Mouse (Mus musculus) spleen, adult 2 months (tissue): Measurements from ENCODE around the gene 5830473C10Rik. TPM values are rescaled to one million over a fixed set of nuclear protein-coding genes. Genes with fewer than 3 reads are reported as not detected.
"Not testable (repeated sequence)": the region's sequence is repeated elsewhere in the genome, so short reads cannot be mapped to it uniquely, and the experiment has no call there.

ENCODE experiments used
- DNase-seq, 2 experiments: peaks; one replicate each; pipeline versions ENCODE4 v3.0.0 to v3.0.0-alpha.2; 2012 to 2021; ENCODE audit warnings: low spot score in 2 of 2, low read depth in 1 of 2
- H3K27ac ChIP-seq: fragments of 200-500 bp; 2 replicates; pipeline ENCODE4 v1.5.1; 2012; ENCODE audit warnings: low read length, inconsistent platforms; ENCODE audit not compliant: insufficient read depth
- H3K27me3 ChIP-seq: fragments of 200-500 bp; 2 replicates; pipeline ENCODE4 v1.6.1; 2012; ENCODE audit warnings: mild to moderate bottlenecking, moderate library complexity, low read length, inconsistent platforms; ENCODE audit not compliant: control insufficient read depth, insufficient read depth
- H3K36me3 ChIP-seq: fragments of 200-500 bp; 2 replicates; pipeline ENCODE4 v1.6.1; 2012; ENCODE audit warnings: mild to moderate bottlenecking, low read length, inconsistent platforms; ENCODE audit not compliant: control insufficient read depth, insufficient read depth
- H3K4me1 ChIP-seq: fragments of 200-500 bp; 2 replicates; pipeline ENCODE4 v1.6.1; 2011; ENCODE audit warnings: inconsistent platforms; ENCODE audit not compliant: control insufficient read depth, insufficient read depth, insufficient read length
- H3K4me3 ChIP-seq: fragments of 200-500 bp; 2 replicates; pipeline ENCODE4 v1.5.1; 2011; ENCODE audit warnings: mild to moderate bottlenecking, inconsistent platforms; ENCODE audit not compliant: insufficient read depth, insufficient read length; ENCODE audit errors: extremely low read depth
- CTCF ChIP-seq: fragments of 200-500 bp; IDR thresholded peaks from 2 replicates; pipeline ENCODE4 v1.5.1; 2011; ENCODE audit warnings: mild to moderate bottlenecking, inconsistent platforms; ENCODE audit not compliant: insufficient read depth, insufficient read length, insufficient replicate concordance; ENCODE audit errors: extremely low read depth
- POLR2A ChIP-seq: fragments of 200-500 bp; IDR thresholded peaks from 2 replicates; pipeline ENCODE4 v1.6.1; 2011; ENCODE audit warnings: low read depth, low read length, inconsistent platforms
- WGBS: fragments of 180-500 bp; shearing (Covaris S2); methylation state at CpG from one replicate; pipeline ENCODE4 v1.1.7; 2018; 5-methylcytosine and 5-hydroxymethylcytosine counted together
- polyA plus RNA-seq: library from polyadenylated mRNA; depleted of rRNA; stranded (reverse); fragments of >200 nt; gene quantifications from 2 replicates; pipeline ENCODE4 v1.2.3, GENCODE M21; 2012

The 5830473C10Rik gene
- polyA plus RNA-seq, 1 experiment, result not detected

GRCm38 (mm10) chr5:90594945-90595344 lies 34.0 kb downstream of the 5830473C10Rik start:
- WGBS, result 10% methylated on average over 13 of the region's 13 CpGs
- H3K27ac ChIP-seq, result no peak overlapping the region
- DNase-seq, result no peak
- no peaks in the 10 kb centered on the region; the same call in 1 of the 2 replicates for H3K27me3 ChIP-seq
- H3K4me3 ChIP-seq, result no peak overlapping the region
- TF ChIP-seq CTCF (no peak), POLR2A (no peak)
- H3K36me3 ChIP-seq, result no peaks in the 10 kb centered on the region
- no peaks in the 10 kb centered on the region for H3K4me1 ChIP-seq

GRCm38 (mm10) chr5:90596155-90596554 lies 35.2 kb downstream of the 5830473C10Rik start:
- Histone ChIP-seq H3K36me3 (no peaks in the 10 kb centered on the region), H3K4me3 (no peak overlapping the region), H3K27ac (no peak overlapping the region), H3K27me3 (no peaks in the 10 kb centered on the region; the same call in 1 of the 2 replicates), H3K4me1 (no peaks in the 10 kb centered on the region)
- WGBS, result 70% methylated on average over 6 of the region's 6 CpGs
- no peak for TF ChIP-seq CTCF
- TF ChIP-seq POLR2A, result no peak
- no peak for DNase-seq

- Histone ChIP-seq H3K36me3 (no peaks in the 10 kb centered on the region), H3K27me3 (no peaks in the 10 kb centered on the region; the same call in 1 of the 2 replicates), H3K27ac (no peak overlapping the region), H3K4me3 (no peak overlapping the region), H3K4me1 (no peaks in the 10 kb centered on the region)
- TF ChIP-seq CTCF, result peak; percentile 8; the same call in 1 of the 2 replicates
- no peak for TF ChIP-seq POLR2A
- 11% methylated on average over 6 of the region's 6 CpGs for WGBS
- DNase-seq, result peak; percentile 12 to 37
These were observed 40.6 kb downstream of the 5830473C10Rik start for GRCm38 (mm10) chr5:90601469-90601868.

GRCm38 (mm10) chr5:90603407-90603923 lies 42.6 kb downstream of the 5830473C10Rik start:
- Histone ChIP-seq H3K36me3 (no peaks in the 10 kb centered on the region), H3K27me3 (no peaks in the 10 kb centered on the region; the same call in 1 of the 2 replicates), H3K4me3 (no peak overlapping the region), H3K27ac (no peak overlapping the region), H3K4me1 (no peaks in the 10 kb centered on the region)
- no peak for DNase-seq
- TF ChIP-seq CTCF (no peak), POLR2A (no peak)
- 8% methylated on average over 13 of the region's 13 CpGs for WGBS

DNA sequence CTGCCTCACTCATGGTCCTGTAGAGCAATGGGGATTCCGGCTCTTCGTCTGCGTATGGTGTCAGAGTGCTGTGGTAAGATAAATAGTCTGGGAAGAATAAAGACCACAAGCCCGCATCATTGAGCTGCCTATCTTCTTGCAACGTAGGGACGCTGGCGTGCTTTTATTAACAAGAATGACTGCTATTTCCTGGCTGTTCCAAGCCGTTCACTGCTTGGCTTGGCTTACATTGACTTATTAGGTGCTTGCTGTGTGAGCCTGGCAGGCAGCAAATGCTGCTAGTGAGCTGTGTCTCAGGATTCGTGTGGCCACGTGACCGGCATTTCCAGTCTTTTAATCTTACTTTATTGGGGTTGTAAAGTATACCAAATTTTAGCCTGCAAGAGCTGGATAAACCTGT lies 48.0 kb downstream of the 5830473C10Rik start:
- WGBS, result 81% methylated on average over 11 of the region's 11 CpGs
- Histone ChIP-seq H3K27ac (no peak overlapping the region), H3K36me3 (no peaks in the 10 kb centered on the region), H3K4me1 (peaks cover 6% of the 10 kb centered on the region; the same call in 1 of the 2 replicates), H3K27me3 (no peaks in the 10 kb centered on the region), H3K4me3 (no peak overlapping the region)
- TF ChIP-seq CTCF (no peak), POLR2A (no peak)
- no peak for DNase-seq

DNA sequence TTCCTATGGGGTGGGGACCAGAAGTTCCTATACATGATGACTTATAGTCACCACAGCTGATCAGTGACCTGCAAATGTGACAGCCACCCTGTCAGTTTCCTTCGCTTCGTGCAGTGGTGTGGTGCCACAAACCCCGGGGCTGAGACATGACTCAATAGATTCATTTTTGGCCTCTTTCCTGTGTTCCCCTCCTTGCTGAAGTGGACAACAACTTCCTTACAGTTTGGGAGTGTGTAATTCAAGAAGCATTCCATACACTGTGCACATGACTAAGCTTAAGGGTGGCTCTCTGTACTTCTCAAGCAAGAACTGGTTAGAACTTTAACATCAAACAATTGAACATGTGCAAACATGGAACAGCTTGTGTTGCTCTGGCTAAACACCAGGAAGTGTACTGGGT lies 50.5 kb downstream of the 5830473C10Rik start:
- 17% methylated on average over 3 of the region's 3 CpGs for WGBS
- DNase-seq, result peak in 1 of 2 experiments; percentile 14
- no peak for TF ChIP-seq POLR2A
- TF ChIP-seq CTCF, result no peak
- H3K27me3 ChIP-seq, result no peaks in the 10 kb centered on the region
- H3K36me3 ChIP-seq, result no peaks in the 10 kb centered on the region
- H3K27ac ChIP-seq, result peak overlapping the region; percentile 31
- peaks cover 6% of the 10 kb centered on the region; the same call in 1 of the 2 replicates for H3K4me1 ChIP-seq
- no peak overlapping the region for H3K4me3 ChIP-seq

- WGBS, result 40% methylated on average over 6 of the region's 6 CpGs
- Histone ChIP-seq H3K36me3 (no peaks in the 10 kb centered on the region), H3K4me1 (peaks cover 6% of the 10 kb centered on the region; the same call in 1 of the 2 replicates), H3K27me3 (no peaks in the 10 kb centered on the region), H3K4me3 (no peak overlapping the region), H3K27ac (peak overlapping the region; percentile 51)
- peak; percentile 13 to 43 for DNase-seq
- TF ChIP-seq POLR2A (no peak), CTCF (no peak; the same call in 1 of the 2 replicates)
These were observed 51.2 kb downstream of the 5830473C10Rik start for GRCm38 (mm10) chr5:90611996-90612611.

- not testable (repeated sequence) for H3K4me3 ChIP-seq, DNase-seq, H3K36me3 ChIP-seq, H3K4me1 ChIP-seq, H3K27me3 ChIP-seq, H3K27ac ChIP-seq
- 29% methylated on average over 1 of the region's 1 CpGs for WGBS
These were observed 51.8 kb downstream of the 5830473C10Rik start for GRCm38 (mm10) chr5:90612751-90613150.
